Mouse (Mus musculus) testis, adult 2 months (tissue): ENCODE data around the gene Olfr697.

Experiments
- CTCF ChIP-seq: fragments of 200-500 bp; IDR thresholded peaks from 2 replicates; pipeline ENCODE4 v1.5.1; 2012; ENCODE audit warnings: low read depth, mild to moderate bottlenecking, inconsistent platforms, low read length, moderate library complexity; ENCODE audit not compliant: control insufficient read depth, insufficient read depth, insufficient replicate concordance
- POLR2A ChIP-seq: fragments of 200-500 bp; IDR thresholded peaks from 2 replicates; pipeline ENCODE4 v1.6.1; 2012; ENCODE audit warnings: low read depth, mild to moderate bottlenecking, inconsistent platforms, low read length, moderate library complexity; ENCODE audit not compliant: control insufficient read depth

DNA sequence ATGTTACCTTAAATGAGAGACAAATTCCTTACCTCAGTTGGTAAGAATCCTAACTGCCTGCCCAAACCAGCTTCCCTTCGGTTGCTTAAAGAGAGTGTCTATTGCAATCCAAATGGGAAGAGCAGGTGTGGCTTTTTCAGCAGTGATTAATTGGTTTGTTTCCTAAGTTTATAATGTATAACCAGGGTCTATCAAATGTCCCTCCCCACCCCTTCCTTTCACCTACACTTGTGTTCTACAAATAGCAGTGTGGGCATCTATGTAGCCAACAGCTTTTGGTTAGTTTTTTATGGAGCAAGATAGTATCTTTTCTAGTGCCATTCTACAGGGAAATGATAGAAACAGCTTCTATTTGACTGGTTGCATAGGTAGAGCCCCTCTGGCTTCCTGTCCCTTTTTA is at the start of gene Olfr697:
- TF ChIP-seq POLR2A = no peak
- no peak for TF ChIP-seq CTCF
